Mouse (Mus musculus) frontal cortex, adult 2 months (tissue): ENCODE measurements around the gene Cetn3. TPM values are rescaled to one million over a fixed set of nuclear protein-coding genes. Genes with fewer than 3 reads are reported as not detected.
A peak's percentile ranks its signal among the peaks of the same experiment; 100 is the strongest.

Source experiments
- DNase-seq, 2 experiments: peaks; one replicate each; pipeline ENCODE4 v3.0.0; 2022; ENCODE audit warnings: low spot score in 1 of 2; ENCODE audit errors: extremely low spot score in 1 of 2
- polyA plus RNA-seq: library from polyadenylated mRNA; depleted of rRNA; stranded (reverse); fragments of >200 nt; gene quantifications from 2 replicates; pipeline ENCODE4 v1.2.3, GENCODE M21; 2012; rRNA removed

Gene Cetn3
- polyA plus RNA-seq: 189 and 220 TPM in 2 replicates

DNA sequence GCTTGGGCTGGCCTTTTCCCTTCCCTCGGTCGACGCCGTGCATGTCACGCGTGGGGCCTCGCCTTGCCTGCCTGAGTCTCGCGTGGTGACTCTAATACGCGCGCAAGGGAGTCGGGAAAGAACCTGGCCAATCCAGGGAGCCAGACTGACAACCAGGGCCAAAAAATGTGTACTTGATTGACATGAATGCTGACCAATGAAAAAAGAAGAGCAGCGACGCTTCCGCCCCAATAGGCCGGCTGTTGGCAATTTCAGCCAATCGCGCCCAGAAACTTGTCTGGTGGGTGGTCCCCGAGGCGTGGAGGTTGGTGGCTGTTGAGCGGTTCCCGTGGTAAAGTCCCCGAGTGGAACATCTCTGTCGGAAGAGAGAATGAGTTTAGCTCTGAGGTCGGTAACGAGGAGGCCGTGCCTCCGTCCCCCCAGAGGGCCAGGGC is at the start of gene Cetn3:
TSS of gene Cetn3 (plus strand) at position 107 of the 434 bp plus-strand sequence.
- peak; percentile 94 to 96 for DNase-seq

DNA sequence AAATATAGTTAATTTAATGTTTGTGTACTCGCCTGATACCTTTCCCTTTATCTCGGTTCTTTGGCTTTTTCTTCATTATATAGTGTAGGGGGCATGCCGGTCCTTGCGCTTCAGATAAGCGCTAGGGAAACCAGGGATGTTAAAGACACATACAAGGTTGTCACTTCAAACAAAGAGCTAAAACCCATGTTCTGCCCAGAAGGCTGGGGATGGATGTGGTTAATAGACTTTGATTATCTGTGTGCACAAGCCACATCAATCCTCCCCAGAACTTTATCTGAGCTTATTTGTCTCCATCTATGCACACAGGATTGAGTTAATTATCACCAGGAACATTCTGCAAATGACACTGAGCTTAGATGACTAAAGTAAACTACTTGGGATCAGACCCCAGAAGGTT is 46.3 kb upstream of the Cetn3 start:
- no peak for DNase-seq

DNA sequence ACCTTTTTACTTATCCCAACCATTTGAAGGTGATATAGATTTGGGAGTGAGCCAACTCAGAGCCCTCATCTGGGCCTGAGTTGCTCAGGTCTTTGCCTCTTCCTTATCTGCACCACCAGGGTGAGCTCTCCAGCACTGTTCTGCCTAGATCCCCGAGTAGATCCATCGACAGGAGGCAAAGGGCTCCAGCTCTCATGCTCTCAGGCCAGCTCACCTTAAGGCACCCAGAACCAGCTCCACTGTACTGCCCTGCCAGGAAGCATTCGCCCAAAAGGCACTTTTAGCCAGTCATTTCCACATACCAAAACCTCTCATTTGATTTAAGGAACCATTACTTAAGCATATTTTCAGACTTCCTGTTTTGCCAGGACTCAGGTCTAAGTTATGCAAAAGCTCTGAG is 42.0 kb upstream of the Cetn3 start:
- no peak for DNase-seq

DNA sequence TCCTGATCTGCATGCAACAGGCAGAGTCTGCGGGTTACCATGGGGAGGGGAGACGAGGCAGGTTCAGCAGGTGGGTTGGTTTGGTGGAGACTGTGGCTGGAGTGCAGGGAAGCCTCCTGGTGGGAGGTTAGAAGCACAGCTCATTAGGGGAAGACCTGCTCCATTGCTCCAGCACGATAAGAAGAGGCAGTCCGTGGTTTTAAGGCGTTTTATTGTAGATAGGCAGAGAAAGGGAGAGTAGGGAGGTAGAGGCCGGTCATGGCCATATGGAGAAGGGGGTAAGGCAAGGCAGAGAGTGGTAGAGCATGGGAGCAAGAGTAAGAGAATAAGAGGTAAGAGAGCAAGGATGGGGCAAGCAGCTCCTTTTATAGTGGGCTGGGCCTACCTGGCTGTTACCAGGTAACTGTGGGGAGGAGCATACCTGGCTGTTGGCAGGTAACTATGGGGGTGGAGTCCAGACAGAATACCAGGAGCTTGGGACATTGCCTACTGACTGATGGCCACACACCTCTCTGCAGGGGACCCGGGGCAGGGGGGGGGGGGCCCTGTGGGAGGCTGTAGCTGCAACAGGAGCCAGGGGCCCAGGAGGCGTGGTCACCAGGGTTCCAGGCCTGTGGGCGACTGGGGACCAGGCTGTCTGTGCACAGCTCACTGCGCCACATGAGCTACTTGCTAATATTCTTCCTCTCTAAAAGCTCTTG is 39.3 kb upstream of the Cetn3 start:
- DNase-seq: no peak

DNA sequence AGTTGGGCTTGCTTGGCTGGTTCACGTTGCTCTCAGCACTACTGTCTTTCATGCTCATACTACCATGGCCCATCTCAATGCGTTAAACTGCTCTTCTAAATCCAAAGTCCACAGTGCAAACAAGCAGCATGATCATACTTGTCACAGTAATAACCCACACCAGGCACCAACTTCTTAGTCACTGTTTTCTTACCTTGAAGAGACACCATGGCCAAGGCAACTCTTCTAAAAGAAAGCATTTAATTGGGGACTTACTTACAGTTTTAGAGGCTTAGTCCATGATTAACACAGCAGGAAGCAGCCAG is 38.8 kb upstream of the Cetn3 start:
- DNase-seq: no peak

DNA sequence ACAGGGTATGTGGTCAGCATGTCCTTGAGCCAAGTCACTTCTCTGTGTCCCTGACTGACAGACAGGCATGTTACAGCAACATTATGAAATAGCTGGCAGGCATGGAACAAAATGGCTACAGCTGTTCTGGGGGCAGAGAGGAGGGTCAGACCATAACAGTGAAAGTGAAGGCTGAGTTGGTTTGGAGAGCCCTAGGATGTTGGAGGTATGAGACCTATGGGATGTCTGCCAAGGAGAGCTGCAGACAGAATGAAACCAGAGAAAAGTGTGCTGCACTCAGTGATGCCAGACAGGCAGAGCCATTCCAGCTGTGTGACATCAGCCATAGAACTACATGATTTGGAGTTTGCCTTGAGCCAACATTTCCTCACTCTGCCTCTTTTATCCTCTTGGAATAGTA is 28.0 kb upstream of the Cetn3 start:
- DNase-seq: no peak

DNA sequence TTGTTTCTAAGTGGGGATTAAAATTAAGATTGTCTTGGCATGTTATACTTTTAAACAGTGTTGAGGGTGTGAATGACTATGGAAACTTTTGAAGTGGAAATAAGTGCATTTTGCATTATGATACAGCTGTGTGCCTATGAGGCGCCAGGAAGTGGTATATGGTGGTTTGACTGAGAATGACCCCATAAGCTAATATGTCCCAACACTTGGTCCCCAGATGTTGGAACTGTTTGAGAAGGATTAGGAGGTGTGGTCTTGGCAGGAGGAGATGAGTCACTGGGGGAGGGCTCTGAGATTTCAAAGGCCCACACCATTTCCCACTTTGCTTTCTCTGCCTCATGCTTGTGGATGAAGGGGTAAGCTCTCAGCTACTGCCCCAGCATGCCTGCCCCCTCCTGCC is 27.6 kb upstream of the Cetn3 start:
- no peak for DNase-seq

DNA sequence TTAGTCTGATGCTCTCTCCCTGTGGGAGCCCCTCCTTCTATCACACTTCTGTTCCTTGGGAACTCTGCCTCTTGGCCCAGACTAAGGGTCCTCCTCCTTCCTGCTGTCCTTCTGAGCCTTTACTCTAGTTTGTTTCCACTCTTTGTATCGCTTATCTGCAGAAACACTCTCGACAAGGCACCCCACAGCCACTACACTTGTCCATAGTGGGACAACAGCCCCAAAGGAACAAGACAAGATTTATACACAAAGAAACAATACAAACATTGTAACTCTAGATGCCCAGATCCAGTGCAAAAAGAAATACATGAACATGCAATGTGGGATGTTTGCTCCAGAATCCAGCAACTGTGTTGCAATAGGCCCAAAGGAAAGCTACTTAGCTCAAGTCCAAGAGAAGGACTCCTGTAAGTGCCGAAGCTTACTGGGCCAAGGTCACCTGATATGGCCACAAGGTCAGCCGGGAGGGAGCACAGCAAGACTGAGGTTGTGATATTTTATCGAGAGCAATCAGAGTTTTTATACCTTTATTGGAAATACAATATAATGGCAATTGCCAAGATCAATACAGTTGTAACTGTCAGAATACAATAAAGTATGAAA is 25.7 kb upstream of the Cetn3 start:
- DNase-seq: no peak

DNA sequence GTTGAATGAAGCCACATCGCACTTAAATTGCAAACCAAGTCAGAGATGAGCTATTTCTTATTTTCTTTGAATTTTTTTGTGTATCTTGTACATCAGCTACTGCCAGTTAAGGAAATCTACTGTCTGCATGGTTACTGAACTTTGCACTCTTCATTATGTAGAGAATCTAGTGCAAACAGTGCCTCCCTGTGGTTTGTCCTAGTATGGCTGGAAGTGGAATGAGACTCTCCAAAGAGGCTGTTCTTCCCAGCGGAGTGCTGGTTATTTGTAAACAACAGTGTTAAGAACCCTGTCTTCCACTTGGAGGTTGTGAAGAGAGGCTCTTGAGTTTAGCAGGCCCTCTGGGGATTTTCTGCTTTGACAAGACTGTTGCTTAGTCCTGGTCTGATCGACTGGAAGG is 22.5 kb upstream of the Cetn3 start:
- DNase-seq: peak in 1 of 2 experiments; percentile 76

DNA sequence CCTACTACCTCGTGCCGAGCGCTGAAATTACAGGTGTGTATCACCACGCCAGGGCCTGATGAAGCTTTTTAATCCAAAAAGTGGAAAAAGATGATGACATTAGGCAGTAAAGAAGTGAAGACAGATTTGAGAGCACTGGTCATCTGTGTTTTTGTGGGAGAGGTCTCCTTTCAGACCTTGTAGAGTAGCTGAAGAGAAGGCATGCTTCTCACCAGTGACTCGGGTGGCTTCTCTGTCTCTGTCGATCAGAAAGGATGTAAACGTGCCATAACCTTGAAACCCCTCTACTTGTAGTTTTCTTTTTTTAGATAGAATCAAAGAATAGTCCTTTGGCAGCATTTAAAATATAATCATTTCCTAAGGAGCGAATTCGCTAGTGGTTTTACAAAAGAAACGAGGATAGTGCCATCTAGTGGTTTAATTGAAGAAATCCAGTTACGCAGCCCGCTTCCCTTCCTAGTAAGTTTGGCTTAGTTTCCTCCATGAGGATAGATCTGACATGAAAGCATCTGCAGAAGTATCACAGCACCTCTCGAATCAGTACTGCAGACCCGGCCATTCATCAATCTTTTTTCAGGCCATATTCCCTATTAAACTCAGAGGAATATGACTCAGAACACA is 21.2 kb upstream of the Cetn3 start:
- DNase-seq: peak; percentile 27 to 84

DNA sequence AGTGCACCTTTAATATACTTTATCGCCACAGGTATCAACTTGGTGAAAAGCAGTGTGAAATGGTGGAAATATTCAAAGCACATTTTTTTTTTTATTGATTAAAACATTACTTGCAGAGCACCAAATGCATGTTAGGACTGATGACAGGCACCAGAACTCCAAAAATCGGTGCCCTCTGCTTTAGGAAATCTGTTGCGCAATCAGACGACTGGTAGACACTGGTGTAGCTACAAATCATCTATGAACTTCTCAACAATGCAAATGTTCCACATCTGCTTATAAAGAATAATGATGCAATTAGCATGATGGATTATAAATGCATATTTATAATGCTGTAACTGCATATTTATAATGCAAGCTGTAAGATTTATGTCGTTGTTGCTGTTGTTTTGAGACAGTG is 18.7 kb upstream of the Cetn3 start:
- DNase-seq: no peak

DNA sequence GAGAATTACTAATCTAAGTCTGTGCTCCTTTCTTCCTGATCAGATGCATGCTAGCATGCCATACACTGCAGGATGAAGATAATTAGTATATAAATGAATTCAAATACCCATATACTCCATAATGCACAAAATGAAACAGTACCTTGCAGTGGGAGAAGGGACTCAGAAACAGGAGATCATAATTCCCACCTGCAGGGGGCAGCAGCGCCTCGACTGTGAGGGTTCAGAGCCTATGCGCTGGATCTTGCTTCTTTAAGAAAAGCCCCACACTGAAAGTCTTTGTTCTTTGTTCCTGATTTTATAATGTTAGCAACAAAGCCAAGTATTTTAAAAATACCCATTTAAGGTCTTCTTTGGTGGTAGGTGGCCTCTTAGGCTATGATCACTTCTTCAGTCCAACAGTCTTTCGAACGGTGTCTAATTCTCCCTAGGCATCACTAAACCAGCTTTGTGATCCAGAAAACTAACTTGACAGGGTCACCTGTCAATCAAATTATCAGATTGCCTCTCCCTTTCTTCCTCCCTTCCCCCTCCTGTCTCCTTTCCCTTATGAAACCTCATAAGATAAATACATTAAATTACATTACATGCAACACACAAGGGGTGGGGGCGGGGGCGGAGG is 15.7 kb upstream of the Cetn3 start:
- peak; percentile 59 to 97 for DNase-seq

DNA sequence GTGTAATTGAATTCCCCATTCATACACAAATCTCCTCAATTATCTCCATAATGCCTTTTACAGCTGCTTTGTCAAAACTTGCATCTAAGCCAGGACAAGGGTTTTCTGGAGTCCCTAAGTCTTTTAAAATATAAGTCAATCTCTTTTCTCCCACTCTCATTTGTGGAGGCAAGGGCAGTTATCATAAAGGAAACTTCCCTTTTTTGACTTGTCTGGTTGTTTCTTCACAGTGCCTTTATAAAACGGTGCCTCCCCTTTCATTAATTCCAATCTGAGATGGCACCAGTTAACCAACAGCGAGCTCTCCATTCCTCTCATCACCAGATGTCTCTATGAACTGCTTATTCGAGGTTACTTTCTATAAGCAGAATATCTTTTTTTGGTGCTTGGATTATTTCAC is 6.7 kb upstream of the Cetn3 start:
- DNase-seq: no peak

DNA sequence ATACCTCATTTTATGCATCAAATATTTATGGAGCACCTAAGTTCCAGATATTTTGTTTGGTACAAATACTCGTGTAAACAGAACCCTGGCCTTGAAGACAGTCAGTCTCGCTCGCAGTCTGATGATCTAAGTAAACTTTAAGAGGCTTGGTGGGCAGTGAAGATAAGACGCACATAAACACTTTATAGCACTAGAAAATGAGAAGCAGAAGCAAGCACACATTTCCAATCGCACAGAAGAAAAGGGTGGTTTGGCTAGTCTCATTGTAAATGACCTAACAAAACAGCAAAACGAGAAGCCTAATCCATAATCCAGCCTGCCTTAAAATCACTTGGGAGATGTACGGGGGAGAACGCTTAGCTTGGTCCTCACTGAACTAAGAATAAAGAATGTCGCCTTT is 402 bp upstream of the Cetn3 start:
- peak in 1 of 2 experiments; percentile 18 for DNase-seq

DNA sequence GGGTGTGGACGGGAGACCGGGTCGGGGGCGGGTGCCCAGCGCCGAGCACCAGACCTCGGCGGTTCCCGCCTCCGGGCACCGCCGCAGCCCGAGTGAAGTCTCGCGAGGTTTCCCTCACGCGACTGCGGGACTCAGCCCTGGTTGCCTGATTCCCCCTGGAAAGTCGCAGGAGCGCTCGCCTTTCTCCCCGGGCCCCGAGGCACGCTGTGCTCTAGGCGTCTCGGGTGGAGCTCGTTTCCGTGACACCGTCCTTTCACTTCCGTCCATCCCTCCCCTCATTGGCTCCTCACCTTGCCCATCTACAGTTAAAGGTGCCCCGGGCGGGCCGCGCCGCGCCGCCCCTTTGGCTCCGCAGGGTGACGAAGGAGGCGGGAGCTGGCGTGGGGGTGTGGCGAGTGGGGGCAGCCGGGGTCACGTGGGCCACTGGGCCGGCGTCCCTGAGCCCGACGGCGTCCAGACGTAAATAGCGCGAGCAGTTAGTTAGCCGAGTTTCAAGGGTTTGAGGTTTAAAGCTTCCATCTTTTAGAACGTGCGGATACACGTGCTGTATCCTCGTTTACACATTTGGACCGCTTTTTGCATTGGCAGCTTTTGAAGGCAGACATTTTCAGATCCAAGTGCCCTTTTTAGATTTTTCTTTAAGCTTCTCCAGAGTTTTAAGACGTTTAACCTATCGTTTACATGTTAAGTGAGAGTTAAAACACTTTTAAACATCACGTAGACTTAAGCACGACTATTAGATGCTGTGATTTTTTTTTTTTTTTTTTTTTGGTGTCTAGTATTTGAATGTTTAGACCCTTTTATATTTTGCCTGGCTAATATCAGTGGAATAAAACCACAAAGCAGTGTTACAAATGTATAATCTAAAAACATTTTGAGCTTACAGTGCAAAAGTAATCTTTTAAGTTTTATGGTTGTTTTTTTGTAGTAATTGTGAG is 797 bp downstream of the Cetn3 start:
- DNase-seq: peak; percentile 95 to 98

DNA sequence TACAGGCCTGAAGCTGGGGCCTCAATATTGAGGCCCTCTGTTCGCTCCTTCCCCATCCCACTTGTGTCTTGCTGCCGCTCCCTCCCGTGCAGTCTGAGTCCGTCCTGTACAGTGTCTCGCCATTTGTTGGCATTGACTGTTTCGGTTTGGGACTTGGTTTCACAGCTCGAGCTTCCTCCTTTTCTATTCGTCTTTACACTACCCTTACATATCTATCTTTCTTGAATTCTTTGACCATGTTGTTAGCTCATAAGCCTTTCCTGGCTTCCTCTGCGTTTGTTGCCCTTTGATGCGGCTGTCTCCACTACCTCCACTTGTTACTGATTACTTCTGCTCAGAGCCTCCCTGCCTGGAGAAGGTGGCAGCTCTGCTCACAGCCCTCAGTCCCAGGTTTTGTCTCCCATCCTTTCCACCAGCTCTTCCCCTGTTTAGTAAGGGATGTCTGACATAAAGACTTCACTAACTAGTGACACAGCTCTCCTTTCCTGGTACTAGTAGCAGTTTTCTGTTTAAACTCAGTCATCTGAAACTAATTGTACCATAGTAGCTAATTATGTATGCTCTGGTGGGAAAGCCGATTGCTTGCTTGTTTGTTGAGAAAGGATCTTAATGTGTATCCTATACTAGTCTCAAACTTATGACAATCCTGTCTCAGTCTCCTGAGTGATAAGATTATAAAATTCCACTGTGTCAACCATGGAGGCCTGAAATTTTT is 3.0 kb downstream of the Cetn3 start:
- peak in 1 of 2 experiments; percentile 35 for DNase-seq

DNA sequence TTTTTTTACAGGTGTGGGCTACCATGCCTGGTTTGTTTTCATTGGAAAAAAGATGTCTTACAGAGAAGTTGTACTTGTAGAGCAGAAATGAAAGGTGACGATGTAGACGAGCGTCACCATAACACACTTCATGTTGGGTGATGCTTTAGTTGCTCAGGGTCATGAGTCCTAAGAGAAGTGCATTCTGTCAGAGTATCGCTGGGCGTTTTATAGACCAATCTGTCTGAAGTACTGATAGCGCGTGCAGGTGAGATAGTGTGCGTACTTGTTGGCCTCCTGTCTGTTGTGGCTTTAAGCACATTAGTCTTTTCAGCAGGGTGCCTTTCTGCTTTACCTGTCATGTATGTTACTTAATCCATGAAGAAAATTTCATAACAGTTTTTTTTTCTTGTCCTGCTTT is 7.3 kb downstream of the Cetn3 start:
- no peak for DNase-seq

DNA sequence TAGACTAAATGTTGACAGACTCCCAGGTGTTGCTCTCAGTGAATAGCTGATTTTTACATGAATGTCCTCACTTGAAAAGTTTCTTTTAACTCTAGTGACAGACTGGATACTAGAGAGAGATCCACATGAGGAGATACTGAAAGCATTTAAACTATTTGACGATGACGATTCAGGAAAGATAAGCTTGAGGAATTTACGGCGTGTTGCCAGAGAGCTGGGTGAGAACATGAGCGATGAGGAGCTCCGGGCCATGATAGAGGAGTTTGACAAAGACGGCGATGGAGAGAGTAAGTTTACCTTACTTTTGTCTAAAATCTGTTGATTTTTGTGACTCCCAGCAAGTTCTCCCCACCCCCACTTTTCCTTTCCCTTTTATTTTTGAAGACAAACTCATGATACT is 9.0 kb downstream of the Cetn3 start:
- DNase-seq: no peak

DNA sequence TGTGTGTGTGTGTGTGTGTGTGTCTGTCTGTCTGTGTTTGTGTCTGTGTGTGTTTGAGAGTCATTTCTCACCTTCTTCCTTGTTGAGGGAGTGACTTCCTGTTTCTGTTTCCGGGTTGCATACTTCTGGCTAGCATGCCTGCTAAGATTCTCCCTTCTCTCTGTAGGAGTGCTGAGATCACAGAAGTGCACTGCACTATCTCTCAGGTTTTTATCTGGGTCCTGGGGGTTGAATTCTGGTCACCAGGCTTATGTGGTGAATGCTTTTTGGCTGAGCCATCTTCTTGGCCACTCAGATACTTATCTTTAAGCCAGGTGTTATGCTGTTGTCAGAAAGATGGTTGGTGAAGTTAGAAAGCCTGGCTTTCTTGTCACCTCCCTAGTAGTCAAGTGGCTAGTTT is 11.0 kb downstream of the Cetn3 start:
- DNase-seq: no peak

DNA sequence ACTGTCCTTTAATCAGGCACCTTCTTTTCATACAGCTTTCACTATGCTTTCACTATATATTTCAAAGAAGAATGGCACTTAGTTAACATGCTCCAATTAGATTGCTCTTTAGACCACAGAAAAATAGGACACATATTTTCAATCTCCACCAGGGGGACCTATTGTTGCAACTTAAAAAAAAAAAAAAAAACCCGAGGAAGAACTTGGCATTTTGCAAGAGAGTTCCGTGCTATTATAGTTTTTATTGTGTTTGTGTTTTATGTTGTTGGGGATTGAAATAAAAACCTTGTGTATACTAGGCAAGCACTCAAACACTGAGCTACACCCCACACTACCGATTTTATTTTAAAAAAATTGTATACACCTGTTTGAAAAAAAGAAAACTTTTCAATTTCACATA is 18.2 kb downstream of the Cetn3 start:
- DNase-seq: no peak
